Mouse (Mus musculus) leukemia stem cell, adult 10-12 weeks (primary cell): Measurements from ENCODE around the gene Ly6g. TPM values are rescaled to one million over a fixed set of nuclear protein-coding genes. Genes with fewer than 3 reads are reported as not detected.

Experiments used
- polyA plus RNA-seq: library from polyadenylated mRNA; stranded (reverse); fragments of >175 nt; gene quantifications from 2 replicates; pipeline ENCODE4 v1.2.3, GENCODE M21; 2012; ENCODE audit warnings: low replicate concordance

The Ly6g gene
- polyA plus RNA-seq, result 0.19 TPM in 1 of 2 replicates, not detected in the other

DNA sequence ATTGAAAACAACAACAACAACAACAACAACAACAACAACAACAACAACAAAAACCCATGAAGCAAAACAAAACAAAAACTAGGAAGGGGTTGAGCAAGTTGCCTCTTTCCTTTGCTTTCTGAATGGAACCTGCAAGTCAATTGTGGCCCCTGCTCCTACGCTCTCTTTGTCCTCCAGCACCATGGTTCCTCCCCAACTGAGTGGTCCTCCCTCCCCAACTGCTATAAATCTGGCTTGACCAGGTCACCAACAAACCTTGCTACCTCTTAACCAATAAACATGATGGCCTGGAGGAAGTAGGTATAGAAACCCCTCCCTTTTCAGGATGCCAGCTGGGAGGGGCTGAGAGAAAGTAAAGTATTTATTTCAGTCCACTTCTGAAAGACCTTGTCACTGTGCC, at the start of gene Ly6g:
Ly6g (plus strand) TSS at position 301 of the 400 bp plus-strand sequence.

DNA sequence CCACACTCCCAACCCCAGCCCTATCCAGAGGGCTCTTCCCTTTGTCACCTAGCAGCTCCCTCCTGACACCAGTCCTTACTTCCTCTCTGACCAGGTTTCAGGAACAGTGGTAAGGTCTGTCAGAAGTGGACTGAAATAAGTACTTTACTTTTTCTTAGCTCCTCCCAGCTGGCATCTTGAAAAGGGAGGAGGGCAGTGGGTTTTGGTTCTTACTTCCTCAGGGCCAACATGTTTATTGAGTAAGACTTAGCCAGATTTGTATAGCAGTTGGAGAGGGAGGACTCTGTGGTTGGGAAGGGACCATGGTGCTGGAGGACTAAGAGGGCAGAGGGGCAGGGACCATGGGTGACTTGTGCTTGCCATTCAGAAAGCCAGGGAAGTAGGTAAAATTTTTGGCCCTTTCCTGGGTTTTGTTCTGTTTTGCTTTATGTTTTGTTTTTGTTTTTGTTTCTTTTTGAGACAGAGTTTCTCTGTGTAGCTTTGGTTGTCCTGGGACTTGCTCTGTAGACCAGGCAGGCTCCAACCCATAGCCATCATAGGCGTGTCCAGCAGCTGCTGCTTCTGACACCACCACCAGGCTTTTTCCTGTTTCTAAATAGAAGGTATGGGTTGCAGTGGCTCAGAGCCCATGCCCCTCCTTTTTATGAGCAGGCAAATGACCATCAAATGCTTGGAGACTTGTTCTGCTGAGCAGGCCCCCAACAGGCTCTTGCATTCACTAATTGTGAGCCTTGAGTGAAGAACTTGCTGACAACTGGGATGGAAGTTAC, 43.0 kb upstream of the Ly6g start, which contains the start of gene Ly6c2:
Ly6c2 (minus strand) TSS at position 110 of the 770 bp plus-strand sequence.

Other genes with a start within 250 kb of the Ly6g start
- not detected in 2 replicates for gene Ly6i, start 171.8 kb upstream of the Ly6g start, polyA plus RNA-seq
- gene Ly6a, start 157.2 kb upstream of the Ly6g start, polyA plus RNA-seq, result 1.5 and 2.2 TPM in 2 replicates
- gene Ly6c1, start 106.4 kb upstream of the Ly6g start, polyA plus RNA-seq, result 0.43 and 1.1 TPM in 2 replicates
- 4.3 and 6.6 TPM in 2 replicates for gene Ly6c2, start 43.3 kb upstream of the Ly6g start, polyA plus RNA-seq
- gene BC025446, start 61.1 kb downstream of the Ly6g start, polyA plus RNA-seq, result not detected in 2 replicates
- gene Ly6f, start 113.2 kb downstream of the Ly6g start, polyA plus RNA-seq, result not detected in 2 replicates